Mouse (Mus musculus) lung, postnatal 0 days (tissue): ENCODE measurements around the gene Brpf1.

ENCODE experiments used
- CTCF ChIP-seq: IDR thresholded peaks from 2 replicates; pipeline ENCODE4 v1.5.1; 2016; ENCODE audit warnings: antibody characterized with exemption, mild to moderate bottlenecking
- EP300 ChIP-seq: IDR thresholded peaks from 2 replicates; pipeline ENCODE4 v1.6.1; 2016; ENCODE audit warnings: antibody characterized with exemption, mild to moderate bottlenecking, control low read depth

- no peak for TF ChIP-seq CTCF
- TF ChIP-seq EP300: no peak
Observed at GRCm38 (mm10) chr6:113282101-113282802, 24.7 kb upstream of the Brpf1 start, which contains the start of gene Cpne9.
